Mouse (Mus musculus) c-Kit-positive CD71-negative TER-119-negative erythroid progenitor cells, embryonic 14.5 days (primary cell): Measurements from ENCODE around the gene Acsm3.

ENCODE experiments used
- DNase-seq: peaks from one replicate; pipeline ENCODE4 v3.0.0-alpha.2; 2013; ENCODE audit warnings: low read depth

Acsm3 gene

DNA sequence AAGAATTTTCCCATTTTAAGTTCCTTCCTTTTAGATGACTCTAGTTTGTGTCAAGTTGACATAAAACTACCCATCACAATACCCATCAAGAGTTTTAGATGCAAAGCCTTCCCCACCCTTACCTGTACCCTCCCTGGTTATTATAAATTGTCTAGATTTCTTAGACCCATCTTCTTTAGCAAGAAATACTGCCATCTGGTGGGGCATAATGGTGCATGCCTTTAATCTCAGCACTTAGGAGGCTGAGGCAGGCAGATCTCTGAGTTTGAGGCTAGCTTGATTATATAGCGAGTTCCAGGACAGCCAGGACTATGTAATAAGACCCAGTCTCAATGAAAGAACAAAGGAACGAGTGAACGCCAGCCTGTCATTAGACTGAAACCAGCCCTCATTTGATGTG is 39.8 kb downstream of the Acsm3 start:
- DNase-seq = no peak

DNA sequence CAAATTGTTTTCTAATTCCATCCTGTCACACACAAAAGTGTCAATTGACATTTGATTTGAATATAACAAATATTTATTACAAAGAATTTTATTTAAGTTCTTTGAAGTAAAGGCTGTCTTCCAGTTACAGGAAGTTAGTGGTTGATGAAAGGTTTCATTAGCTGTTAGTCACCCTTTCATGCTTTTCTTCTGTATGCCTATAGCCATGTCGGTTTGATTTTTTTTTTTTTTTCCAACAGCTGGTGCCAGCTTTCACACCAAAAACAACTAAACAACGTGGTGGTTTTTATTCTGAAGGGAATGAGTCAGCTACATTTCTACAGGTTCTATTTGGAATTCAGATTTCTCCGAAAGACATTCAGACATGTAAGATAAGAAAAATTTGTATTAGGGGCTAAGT is 40.3 kb downstream of the Acsm3 start:
- no peak for DNase-seq

- DNase-seq = no peak
These were observed 46.7 kb downstream of the Acsm3 start for GRCm38 (mm10) chr7:119807396-119807795.

DNA sequence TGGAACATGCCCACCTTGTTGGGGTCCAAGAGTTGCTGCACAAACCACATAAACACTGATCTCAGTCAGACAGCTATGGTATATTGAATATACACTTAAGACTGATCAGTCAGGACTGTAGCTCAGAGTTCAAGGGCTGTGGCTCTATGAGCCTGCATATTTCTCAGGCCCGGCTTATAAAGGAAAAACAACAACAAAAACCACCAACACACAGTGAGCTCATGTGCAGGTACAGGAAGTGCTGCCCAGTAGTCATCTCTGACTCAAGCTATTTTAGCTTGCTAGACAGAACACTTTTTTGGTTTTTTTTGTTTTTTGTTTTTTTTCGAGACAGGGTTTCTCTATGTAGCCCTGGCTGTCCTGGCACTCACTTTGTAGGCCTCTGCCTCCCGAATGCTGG is 48.0 kb downstream of the Acsm3 start:
- no peak for DNase-seq

DNA sequence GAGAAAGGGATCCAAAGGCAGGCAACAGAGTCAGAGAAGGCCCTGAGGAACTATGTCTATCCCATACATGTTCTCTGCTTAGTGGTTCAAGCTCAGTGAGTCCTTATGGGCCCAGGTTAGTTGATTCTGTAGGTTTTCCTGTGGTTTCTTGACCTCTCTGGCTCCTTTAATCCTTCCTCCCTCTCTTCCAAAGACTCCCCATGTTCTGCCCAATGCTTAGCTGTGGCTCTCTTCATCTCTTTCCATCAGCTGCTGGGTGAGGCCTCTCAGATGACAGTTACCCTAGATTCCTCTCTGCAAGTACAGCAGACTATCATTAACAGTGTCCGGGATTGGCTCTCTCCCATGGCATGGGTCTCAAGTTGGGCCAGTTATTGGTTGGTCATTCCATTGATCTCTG is 74.6 kb downstream of the Acsm3 start:
- no peak for DNase-seq

DNA sequence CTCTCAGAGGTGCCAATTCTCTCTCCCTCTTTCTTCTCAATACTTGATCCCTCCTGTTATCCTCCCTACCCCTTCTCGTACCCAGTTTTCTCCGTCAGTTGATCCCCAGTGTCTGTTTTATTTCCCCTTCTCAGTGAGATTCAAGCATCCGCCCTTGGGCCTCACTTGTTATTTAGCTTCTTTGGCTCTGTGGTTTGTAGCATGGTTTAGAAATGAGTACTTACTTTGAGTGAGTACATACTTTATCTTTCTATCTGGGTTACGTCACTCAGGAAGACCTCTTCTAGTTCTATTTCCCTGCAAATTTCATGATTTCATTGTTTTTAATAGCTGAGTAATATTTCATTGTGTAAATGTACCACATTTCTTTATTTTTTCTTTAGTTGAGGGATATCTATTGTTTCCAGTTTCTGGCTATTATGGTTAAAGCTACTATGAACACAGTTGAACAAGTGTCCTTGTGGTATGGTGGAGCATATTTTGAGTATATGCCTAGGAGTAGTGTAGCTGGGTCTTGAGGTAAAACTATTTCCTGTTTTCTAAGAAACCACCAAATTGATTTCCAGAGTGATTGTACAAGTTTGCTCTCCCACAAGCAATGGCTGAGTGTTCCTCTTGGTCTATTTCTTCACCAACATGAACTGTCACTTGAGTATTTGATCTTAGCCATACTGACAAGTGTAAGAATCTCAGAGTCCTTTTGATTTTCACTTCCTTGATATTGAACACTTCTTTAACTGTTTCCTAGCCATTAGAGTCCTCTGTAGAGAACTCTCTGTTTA is 75.5 kb downstream of the Acsm3 start:
- DNase-seq = no peak
